Mouse (Mus musculus): ENCODE measurements at regions not wholly inside any gene's neighbourhood (a gene's known extent, or its start where the extent isn't known, plus 50 kb on each side); places are given as distances from the start of the nearest gene placed in this dataset.

DNA sequence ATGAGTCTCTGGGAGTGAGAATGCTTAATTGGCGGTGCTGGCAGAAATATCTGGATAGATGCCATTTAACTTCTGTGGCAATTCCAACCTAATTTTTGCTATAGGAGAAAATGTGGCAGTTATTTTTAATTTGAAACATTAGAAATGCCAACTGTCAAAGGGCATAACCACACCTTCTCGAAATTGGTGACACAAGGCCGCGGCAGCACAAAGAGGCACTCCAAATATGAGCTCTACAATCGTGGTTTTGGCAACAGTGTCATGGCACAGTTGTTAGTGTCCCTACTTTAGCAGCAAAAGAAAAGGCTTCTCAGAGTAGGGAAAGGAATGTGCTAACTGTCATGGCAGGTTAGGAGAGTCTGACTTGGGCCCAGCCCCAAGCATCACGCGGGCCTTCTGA lies 157.0 kb upstream of the Runx1 start:
- no peak for DNase-seq (ENCODE audit: low spot score in 2 of 2)

GRCm38 (mm10) chr16:92979620-92980330 lies 153.8 kb upstream of the Runx1 start:
- no peak for DNase-seq (ENCODE audit: low spot score in 2 of 2)

DNA sequence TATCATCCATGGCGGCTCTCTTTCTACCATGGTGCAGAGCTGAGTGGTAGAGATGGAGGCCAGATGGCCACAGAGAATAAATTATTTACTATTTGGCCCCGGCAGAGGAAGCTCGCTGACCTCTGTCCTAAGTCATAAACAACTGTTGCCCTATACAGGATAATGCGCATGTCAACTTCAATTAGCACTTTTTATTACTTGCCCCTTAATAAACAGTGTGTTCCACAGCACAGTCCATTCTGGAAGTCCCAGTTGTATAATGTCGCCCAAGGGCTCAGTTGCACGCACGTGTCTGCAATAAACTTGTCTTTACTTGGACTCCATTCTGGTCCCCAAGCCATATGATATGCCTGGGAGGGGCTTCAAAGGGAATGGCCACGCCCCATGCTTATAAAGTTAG lies 150.1 kb upstream of the Runx1 start:
- no peak for DNase-seq (ENCODE audit: low spot score in 2 of 2)

- no peak for DNase-seq (ENCODE audit: low spot score in 2 of 2)
These were observed 149.1 kb upstream of the Runx1 start for GRCm38 (mm10) chr16:92975090-92975489.

GRCm38 (mm10) chr16:92972681-92973080 lies 146.7 kb upstream of the Runx1 start:
- DNase-seq (ENCODE audit: low spot score in 2 of 2): no peak

DNA sequence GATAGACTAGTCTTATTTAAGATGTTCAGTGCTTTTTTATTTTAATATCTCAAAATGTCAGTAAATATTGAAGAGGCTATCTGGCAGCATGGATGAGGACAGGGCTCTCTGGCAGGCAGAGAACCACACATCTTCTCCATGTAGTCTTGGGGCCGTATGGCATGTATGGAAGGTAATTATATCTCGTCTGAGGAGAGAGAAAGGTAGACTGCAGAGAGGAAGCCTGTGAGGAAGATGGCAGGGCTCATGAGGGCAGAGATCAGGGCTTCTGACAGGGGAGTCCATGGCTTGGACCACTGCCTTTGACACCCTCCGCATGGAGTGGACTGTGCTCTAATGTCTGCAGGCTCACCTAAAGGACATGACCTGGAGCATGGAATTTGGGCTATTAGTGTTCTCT lies 146.0 kb upstream of the Runx1 start:
- no peak for DNase-seq (ENCODE audit: low spot score in 2 of 2)

GRCm38 (mm10) chr16:92970587-92970986 lies 144.6 kb upstream of the Runx1 start:
- no peak for DNase-seq (ENCODE audit: low spot score in 2 of 2)

GRCm38 (mm10) chr16:92969036-92969435 lies 143.1 kb upstream of the Runx1 start:
- DNase-seq (ENCODE audit: low spot score in 2 of 2): no peak

DNA sequence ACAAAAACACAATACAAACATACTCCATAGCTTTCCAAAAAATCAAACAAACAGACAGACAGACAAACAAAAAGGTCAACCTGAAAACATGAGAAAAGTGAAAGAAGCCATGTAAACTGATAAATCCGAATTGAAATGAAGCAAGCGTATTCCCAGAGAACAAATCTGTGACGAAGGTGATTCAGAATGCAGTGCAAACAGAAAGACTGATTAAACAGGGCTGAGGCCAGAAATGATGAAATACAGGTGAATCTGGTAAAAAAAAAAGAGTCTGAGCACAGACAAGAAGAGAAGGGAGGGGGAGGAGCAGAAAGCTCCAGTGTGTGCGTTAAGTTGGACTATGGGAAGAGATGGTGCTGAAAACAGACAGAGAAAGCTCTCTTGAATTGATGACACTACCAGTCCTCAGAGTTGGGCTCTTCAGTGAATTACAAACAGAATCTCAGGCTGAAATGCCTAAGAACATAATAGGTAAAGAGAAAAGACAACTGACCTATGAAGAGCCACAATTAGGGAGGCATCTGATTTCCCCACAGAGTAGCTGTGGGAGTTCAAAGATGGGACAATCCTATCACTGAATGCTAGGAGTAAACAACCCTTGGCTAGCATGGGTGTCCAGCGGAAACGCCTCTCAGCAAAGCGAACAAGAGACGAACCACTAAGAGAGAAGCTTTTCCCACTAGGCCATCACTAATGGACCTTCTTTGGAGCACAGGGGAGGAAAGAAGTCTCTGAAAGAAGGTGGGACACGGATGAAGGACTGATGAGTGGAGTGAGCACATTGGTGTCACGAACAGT lies 140.3 kb upstream of the Runx1 start:
- DNase-seq (ENCODE audit: low spot score in 2 of 2): no peak

DNA sequence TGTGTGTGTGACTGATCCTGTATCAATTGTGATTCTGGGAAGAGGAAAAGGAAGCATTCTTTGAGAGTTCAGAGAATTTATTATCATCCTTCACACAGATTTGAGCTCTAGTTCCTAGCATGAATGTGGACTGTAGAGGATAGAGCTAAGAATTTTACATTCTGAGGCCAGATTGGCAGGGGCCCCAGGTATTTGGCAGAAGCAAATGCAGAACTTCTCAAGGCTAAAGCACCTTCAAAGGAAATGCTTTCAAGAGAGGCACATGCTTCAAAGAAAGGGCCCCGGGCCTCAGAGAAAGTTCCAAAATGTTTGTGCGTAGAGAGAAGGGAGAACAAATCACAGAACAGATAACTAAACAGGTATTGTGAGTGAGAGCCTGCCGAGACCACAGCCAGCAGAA lies 139.7 kb upstream of the Runx1 start:
- no peak for DNase-seq (ENCODE audit: low spot score in 2 of 2)

- DNase-seq (ENCODE audit: low spot score in 2 of 2): no peak
These were observed 137.6 kb upstream of the Runx1 start for GRCm38 (mm10) chr16:92963582-92963981.

DNA sequence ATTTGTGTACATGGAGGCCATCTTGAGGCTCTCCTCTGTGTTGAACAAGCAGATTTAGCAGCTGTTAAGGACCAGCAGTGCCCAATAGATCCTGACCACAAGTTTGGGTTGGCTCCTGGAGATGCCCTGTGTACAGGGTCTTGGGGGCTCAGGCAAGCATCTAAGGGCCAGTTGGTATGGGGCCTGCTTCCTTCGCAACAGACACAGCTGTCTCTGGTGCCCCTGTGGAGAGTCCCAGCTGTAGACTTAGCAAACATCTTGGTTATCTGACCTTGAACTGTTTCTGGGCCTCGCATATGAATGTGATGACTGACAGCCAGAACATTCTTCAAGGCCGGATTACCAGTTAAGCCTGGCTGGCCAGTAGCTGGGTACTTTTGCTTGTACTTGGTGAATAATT lies 135.4 kb upstream of the Runx1 start:
- no peak for DNase-seq (ENCODE audit: low spot score in 2 of 2)

- no peak for DNase-seq (ENCODE audit: low spot score in 2 of 2)
These were observed 134.8 kb upstream of the Runx1 start for GRCm38 (mm10) chr16:92960740-92961139.

GRCm38 (mm10) chr16:92958967-92959366 lies 133.0 kb upstream of the Runx1 start:
- no peak for DNase-seq (ENCODE audit: low spot score in 2 of 2)

DNA sequence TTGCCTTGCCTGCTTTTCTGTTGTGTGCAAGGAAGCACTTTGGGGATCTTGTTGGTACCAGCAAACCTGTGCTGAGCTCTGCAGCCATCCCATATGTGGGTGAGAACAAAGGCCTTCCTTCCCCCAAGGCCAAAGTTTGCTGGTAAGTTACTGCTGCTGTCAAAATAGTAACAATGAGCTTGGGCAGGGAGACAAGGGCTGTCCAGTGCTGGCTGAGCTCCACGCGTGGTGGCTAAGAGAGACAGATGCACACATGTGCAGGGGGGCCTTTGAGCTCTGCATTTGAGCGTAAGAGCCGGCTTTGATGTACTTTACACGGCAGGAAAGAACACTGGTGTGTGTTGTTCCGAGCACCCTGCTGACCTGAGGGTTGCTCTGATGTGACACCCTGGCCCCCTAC lies 132.2 kb upstream of the Runx1 start:
- DNase-seq (ENCODE audit: low spot score in 2 of 2): no peak

DNA sequence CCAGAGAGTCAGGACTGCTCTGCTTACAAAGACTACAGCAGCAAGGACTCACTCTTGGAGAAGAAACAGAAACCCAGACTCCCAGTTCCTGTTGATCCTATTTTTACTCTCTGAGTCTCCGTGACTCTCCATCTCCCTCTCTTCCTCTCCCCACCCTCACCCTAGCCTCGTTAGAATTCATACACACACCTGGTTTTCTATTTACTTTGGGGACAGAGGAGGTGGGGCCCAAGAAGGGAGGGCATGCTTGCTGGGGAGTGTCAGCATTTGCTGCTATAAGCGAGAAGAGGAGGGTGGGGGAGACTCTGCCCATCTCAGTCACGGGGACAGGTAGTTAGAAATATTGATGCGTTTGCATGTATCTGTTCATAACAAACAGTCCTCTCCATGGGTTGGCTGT lies 129.6 kb upstream of the Runx1 start:
- DNase-seq (ENCODE audit: low spot score in 2 of 2): no peak

DNA sequence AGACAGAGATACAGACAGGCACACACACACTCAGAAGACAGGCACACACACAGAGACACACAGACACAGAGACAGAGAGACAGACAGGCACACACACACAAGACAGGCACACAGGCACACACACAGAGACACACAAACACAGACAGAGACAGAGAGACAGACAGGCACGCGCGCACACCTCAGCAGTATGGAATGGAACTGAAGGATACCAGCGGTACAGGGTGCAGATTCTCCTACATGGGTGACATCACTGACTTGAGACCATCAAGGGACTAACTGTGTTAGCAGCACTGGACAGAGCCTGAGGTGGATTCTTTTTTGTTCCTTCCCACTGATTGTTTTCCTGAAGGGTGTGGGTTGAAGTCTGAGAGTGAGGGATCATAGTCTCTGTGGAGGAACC lies 129.1 kb upstream of the Runx1 start:
- DNase-seq (ENCODE audit: low spot score in 2 of 2): no peak

GRCm38 (mm10) chr16:92953936-92954654 lies 128.1 kb upstream of the Runx1 start:
- DNase-seq (ENCODE audit: low spot score in 2 of 2): no peak

DNA sequence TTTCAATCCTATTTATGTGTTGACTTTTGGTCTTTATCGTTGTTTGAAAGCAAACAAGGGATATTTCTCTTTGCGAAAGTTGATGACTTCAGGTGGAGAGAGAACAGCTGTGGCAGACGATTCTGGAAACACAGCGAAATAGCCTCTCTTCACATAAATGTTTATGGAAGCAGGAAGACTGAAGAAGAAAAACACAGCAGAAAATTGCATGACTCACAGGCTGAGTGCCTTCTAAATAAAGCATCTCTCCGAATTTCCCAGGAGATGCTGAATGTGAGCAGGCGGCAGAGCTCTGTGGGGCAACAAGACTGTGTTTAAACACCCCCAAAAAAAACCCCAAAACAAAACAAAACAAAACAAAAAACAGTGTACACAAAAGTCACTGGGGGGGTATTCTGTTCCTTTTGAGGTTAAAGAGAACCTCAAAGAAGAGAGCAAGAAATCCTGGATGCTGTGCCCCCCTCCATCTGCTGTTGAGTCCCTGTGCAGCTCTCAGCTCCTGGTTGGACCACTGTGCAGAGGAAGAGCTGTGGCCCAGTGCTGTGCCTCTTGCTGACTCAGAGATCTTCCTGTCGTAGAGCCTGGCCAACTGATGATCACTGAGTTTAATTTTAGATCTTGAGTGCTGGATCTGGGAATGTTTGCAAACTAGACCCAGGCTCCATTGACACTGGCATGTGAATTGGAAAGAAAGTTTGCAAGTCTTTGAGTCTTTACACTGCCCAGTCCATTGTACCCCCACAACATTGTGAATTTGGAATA lies 126.6 kb upstream of the Runx1 start:
- peak; percentile 7 to 15 for DNase-seq (ENCODE audit: low spot score in 2 of 2)

DNA sequence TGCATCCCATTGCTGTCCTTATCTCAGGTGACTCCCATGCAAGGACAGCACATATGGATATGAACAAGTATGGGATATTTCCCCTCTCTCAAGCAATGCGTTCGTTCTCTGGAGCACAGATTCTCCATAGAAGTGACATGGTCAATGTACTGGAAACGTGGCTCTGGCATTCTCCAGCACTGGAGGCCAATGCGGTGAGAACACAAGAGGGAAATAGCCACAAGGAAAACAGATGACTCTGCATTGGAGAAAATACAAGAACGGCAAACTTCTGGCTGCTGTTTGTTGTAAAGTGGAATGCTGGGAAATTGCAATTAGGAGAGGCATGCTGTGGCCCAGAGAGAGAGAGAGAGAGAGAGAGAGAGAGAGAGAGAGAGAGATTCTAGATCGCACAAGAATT lies 125.6 kb upstream of the Runx1 start:
- no peak for DNase-seq (ENCODE audit: low spot score in 2 of 2)

DNA sequence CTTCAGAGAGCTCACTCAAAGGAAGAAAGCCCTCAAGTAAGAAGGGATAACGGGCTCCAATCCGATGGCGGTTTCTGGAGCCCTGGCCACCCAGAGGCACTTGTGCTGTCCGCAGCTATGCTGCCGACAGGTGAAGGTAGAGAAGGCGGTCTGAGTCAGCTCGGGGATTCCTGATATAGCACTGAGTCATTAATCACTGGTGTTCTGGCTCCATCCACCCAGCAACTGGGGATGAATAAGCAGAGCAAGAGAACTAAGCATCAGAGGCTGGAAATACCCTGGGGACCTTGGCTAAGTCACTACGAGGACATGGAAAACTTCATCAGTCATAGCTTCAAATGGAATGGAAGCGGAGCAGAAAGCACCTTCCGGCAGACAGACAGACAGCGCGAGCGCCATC lies 122.5 kb upstream of the Runx1 start:
- DNase-seq (ENCODE audit: low spot score in 2 of 2): no peak

- DNase-seq (ENCODE audit: low spot score in 2 of 2): no peak
These were observed 120.6 kb upstream of the Runx1 start for GRCm38 (mm10) chr16:92946554-92946953.
